Mouse (Mus musculus) thymus, postnatal 10 days (tissue): Measurements from ENCODE around the gene Smad6.

Source experiments
- DNase-seq, 2 experiments: peaks; one replicate each; pipeline ENCODE4 v3.0.0; 2021; ENCODE audit warnings: low spot score in 2 of 2

Gene Smad6

DNA sequence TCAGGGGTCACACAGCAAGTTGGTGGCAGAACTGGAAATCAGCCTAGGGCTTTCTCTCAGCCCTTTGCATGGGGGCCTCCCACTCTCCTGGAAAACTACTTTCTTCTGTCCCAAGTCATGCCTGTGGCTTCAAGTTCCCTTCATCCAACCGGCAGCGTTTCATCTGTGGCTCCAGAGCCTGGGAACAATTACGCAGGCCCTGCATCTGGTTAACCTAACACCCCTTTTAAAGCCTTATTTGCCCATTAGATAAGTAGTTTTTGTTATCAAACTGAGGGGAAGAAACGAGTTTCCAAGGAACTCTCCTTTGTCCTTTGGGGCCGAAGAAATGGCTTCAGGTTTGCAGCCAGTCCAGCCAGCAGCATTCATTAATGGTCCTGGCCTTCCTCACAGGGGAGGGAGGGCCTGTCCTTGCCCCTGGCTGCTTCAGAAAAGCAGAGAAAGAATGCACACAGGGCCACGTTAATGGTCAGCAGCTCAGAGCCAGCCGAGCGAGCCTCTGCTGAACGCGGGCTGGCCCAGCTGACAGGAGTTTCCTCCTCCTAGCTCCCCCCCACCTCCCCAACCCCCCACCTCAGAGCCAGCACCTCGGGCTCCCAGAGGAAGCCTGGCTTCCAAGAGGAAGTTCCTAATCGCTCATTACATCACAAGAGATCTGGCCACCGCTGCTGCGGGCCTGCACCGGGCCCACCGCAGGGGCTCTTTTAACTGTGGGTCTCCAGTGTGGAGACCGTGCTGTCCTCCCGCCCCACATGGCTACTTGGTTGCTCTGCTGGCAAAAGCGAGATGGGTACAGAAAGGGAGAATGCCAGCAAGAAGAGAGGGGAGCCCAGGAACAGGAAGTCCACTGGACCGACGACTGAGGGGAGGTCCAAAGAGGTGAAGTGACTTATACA is 61.7 kb downstream of the Smad6 start:
- DNase-seq: no peak

DNA sequence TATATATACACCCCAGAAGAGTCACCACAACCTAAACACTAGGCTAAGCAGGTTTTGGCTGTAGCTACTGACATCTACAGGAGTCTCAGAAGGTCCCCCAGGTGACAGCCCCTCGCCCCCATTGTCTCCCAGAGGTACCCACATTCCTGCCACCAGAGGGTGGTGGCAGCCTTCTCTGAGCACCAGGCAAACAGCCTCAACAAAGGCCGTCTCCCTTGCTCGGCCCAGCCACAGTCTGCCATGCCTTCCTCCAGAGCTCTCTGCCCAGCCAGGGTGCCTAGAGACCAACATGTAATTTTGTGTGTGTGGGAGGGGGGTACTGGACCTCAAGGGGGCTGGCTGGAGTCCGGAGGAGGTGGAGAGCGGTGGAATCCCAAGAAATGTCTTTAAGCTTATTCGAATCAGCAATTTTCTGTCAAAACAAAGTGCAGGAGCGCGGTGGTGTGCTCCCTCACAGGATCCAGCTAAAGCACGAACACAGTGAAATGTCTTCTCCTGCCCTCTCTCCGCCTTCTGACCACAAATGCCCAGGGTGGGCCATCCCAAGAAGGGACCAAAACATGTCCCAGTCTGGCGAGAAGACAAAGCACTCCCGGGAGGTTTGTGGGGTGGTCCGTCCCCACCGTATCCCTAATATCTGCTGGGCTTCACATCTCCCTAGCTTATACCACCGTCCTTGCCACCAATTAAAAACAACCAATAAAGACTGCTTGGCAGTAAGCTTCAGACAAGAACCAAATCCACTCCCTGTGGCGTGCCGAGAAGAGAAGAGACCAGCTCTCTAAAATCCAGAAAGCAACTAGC is 62.5 kb downstream of the Smad6 start:
- DNase-seq: no peak

DNA sequence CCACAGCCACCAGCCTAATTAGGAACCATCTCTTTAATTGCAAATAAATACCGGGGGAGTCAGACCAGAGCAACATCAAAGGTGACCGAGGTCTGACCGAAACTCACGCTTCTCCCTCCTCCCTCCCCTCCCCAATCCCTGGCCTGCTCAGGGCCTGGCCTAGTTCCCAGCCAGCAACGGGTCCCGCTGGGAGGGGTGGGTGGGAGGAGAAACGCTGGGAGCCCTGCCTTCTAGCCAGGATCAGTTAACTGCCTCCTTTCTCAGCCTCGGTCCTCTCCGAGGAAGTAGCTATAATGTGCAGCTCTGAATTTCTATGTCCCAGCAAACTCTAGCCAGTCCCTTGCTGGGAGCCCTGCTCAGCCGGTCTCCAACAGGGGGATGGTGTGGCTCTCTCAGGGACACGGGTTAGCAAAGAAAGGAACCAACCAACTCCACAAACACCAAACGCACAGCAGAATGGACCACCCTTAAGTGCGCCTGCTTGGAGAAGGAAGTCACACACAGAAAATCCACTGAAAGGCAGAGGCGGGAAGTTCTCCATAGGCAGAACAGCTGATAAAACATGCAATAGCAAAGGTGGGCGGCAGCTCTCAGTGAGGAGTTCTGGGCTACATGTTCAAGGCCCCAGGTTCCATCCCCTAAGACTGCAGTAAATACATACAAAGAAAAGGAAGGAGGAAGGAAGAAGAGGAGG is 63.4 kb downstream of the Smad6 start:
- DNase-seq: no peak

DNA sequence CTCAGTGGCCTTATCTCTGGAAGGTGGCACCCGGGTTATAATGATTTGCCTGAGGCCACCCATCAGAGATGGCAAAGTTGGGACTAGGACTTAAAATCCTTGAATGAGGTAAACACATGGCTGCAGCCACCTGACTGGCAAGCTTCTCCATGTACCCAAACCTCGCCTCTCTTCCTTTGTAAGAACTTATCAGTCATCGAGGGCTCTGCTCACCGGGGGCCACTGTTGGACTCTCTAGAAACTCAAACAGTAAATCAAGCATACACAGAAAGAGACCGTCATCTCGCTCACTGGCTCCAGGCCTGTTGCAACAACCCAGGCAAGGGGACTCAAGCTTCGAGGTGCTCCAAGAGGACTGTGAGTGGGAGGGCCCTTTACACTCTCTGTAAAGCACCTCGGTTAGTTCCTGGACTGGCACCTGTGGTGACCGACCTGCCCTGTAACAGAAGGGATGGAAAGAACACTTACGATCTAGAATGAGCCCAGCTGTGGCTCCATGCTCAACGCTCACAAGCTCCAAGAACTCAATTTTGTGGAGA is 64.1 kb downstream of the Smad6 start:
- no peak for DNase-seq

DNA sequence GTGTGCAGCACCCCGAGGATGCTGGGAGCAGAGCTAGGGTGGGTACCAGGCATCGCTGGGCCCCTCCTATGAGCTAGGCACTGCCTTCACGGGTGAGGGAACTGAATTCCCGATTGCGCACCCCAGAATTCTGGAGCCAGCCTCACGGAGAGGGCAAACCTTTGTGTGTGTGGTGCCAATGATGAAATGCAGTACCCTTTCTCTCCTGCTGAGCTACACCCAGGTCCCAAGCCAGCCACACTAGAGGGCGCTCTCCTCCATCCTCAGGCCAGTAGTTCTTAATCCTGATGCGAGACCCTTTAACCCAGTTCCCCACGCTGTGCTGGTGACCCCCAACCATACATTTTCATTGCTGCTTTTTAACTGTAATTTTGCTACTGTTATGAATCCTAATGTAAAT is 65.8 kb downstream of the Smad6 start:
- DNase-seq: peak; percentile 22 to 76

DNA sequence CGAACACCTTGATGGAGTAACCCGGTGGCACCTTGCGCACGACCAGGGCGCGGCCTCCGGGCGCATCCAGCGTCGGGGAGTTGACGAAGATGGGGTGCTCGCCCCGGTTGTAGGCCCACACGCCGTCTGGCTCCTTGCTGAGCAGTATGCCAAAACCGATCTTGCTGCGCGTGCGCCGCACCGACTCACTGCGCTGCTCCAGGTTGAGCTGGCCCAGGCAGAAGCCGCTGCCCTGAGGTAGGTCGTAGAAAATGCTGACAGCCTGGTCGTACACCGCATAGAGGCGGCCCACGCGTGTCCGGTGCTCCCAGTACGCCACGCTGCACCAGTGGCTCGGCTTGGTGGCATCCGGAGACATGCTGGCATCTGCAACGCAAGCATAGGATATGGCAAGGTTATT is 68.2 kb downstream of the Smad6 start:
- DNase-seq: no peak

DNA sequence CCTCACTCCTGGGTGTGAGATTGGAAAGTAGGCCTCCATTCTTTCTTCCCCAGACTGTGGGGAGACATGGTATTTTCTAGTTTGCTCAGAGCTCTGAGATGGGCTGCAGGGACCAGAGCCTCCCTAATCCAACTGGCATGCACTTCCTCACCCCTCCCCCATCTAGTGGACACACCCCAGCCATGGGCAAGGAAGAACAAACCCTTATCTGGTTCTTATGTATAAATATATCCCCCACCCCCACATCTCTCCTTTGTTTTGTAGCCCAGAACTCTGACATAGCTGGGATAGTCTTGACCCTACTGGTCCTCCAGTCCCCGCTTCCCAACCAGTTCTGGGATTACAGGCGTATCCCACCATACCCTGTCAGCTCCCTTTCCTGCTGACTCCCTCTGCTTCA is 69.3 kb downstream of the Smad6 start:
- no peak for DNase-seq

DNA sequence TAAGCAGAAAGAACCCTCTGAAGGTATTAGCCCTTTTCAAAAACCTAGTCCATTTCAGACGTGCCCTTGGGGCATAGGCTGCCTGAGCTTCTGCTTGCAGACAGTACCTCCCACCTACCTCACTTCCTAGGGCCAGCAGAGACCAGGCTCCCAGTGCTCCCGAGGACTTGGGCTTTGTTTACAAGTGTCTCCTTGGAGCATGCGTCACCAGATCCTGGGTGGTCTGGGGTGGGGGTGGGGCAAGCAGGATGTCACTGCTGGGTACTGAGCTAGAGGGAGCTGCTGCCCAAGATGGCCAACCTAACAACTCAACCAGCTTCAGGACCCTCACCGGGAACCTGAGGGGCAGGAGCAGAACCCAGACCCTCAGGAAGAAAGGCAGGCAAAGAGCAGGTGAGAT is 71.5 kb downstream of the Smad6 start:
- DNase-seq: no peak

DNA sequence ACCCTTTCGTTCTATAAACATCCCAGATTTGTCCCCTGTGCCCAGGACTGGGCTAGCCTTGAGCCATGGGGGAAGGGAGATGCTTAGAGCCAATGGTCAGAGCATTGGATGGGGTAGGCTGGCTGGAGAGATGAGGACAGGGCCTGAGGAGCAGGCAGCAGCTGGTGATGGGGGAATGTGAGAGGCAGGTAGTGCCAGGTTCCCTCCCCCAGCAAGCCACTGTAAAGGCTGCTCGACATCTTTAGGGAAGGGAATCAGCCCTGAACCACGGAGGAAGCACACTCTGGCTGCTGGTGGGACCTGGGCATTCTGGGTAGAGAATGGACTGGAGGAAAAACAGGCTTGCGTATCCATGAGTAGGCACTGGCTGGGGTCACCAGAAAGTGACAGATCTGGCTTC is 72.5 kb downstream of the Smad6 start:
- DNase-seq: no peak

DNA sequence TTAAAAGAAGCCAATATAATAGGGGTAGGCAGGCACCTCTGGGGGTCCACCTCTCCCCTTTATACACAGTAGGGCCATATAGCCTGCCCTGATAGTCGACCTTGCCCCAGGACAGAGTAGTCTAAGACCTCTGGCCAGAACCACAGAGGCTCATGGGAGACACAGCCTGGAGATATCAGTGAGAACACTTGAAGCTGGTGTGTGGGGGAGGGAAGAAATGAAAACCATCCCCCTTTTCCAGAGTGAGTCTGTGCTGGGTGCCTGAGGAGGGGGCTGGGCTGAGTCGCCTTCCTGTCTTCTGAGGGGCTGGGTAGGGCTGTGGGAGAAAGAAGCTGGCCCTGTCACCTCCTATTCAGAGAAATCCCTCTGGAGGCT is 79.3 kb downstream of the Smad6 start:
- no peak for DNase-seq

DNA sequence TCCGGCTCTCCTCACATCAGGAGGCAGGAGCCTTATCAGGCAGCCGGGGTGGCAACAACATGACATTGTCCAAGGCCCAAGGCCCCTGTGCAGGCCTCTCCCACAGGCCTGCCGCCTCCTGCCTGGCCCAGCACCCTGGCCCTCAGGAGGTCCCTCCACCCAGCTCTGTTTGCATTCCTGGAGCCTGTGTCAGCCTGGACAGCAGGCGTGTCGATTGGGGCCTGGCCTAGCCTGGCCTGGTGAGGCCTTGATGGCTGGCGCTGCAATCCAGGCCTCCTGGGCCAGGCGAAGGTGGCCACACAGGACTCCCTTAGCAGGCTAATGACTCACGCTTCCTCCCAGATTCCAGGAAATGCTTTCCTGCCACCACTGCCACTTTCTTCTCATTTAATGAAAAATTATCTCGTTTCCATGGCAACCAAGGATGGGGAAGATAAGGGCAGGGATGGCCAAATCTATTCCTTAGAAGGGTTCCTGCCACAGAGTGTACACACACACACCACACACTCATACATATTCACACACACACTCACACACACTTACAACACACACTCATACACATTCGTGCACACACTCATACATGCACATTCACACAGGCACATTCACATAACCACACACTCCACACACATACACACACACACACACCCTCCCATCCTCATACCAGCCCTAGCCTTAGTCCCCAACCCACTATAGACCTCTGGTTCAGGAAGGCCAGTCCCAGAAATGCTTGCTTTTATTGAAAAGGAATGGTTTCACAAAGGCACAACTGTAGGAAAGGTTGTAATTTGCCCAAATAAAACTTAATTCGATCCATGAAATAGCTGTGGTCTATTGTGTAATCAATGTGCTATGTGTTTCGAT is 79.9 kb downstream of the Smad6 start:
- no peak for DNase-seq

DNA sequence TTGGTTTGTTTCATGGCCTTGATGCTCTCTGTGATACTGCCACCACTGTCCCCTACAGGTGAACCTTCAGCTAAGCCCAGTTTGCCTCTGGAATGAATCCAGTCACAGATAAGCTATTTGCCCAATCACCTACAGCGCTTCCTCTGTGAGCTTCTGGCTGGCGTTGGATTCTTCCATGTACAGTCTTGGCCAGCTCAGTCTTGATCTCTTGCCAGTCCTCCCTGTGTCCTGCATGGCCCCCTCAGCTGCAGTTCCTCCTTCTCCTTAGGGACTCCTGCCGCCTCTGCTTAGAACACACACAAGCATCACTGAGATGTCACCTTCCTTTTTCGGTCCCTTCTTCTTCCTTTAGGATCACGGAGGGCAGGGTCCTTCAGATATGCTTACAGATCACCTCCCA is 85.6 kb downstream of the Smad6 start:
- DNase-seq: no peak

DNA sequence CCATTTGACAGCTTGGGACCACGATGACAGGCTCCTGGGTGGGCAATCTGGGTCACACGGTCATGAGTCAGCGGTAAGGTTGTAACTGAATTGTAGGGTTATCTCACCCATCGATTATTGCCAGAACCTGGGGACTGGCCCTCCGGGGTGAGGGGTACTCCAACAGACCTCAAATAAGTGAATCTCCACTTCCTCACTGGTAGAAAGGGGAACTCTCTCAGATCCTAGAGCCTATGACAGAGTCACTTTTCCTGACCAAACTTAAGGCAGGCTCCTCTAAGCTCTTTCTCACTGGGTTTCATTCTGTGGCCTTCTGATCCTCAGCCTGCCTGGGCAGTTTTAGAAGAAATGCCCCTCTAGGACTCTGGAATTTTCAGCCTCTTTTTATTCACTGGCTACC is 88.8 kb downstream of the Smad6 start:
- no peak for DNase-seq

DNA sequence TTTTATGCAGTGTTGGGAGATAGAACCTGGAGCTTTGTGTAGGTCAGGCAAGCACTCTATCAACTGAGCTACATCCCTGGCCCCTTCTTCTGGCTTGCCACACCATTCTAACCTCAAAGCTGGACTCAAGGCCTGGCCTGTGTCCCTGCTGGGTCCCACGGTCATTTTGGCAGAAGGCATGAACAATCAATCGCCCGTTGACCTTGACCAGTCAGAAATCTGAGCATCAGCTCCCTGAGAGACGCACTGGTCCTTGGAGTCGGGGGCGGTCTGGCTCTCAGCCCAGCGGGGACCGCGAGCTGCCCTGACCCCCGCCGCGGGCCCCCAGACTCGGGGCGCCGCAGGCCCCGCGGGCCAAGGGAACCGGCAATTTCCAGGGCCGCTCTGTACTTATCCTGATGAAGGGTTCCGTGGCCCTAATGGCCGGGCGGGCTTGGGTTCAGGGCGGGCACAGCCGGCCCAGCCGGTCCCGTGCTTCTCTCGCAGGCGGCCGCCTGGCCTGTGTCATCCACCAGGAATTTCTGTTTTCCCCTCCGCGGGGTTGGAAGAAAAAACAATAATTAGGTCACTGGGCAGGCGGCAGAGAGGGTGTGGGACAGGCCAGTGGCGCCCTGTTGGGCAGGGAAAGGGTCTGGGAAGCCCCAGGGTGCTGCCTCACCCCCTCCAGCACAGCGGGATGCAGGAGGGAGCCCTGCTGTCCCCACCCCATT is 94.4 kb downstream of the Smad6 start:
- no peak for DNase-seq

DNA sequence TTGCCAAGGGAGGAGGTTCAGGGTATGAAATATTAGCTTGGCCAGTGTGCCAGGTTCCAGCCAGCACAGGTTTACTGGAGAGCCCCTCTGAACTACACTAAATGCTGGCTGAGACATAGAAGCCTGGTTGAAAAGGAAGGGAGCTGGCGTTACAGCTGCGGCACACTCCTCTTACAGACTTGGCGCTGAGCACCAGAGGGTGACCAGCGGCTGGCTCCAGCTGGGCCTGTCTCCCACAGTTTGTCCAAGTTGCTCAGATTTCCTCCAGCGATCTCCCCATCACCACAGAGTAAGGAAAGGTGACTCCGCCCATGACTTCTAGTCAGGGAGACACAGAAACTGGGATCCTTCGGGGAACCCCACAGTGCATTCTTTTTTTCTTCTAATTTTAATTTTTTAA is 95.5 kb downstream of the Smad6 start:
- no peak for DNase-seq

DNA sequence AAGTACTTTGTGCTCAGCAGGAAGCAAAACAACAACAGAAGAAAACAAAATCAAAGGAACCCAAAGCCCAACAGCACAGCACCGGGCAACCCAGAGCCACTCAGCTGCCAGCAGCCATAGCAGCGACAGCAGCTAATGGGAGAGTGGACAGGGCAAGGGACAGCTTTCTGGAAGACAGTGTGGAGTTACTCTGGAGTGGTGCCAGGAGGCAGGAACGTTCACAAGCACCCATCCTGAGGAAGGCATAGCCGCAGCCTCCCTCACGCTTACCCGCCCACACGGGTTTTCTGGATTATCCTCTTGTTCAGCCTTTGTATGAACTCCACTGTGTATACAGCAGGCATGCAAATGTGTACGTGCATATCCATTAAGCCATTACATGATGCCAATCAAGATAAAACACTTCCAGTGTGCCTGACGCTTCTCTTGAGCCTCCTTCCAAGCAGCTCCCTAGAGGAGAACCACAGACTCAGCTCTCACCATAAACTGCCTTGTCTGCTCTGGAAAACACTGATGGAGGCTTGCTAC is 98.6 kb downstream of the Smad6 start:
- DNase-seq: no peak

DNA sequence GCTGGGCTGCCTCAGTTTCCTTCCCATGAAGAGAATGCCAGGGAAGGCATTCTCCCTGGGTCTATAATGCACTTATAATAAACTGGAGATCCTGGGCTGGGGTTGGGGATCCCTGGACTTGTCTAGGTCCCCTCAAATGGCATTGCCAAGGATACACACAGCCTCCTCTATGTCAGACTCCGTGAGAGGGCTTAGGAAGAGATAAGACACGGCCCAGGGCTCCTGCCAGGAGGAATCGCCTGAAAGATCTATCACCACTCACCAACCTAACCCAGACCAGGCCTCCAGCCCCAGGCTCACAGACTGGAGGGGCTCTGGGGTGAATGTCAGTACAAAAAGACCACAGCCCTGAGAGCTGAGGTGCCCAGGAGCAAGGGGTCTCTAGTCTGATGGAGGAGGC is 102.2 kb downstream of the Smad6 start:
- no peak for DNase-seq

DNA sequence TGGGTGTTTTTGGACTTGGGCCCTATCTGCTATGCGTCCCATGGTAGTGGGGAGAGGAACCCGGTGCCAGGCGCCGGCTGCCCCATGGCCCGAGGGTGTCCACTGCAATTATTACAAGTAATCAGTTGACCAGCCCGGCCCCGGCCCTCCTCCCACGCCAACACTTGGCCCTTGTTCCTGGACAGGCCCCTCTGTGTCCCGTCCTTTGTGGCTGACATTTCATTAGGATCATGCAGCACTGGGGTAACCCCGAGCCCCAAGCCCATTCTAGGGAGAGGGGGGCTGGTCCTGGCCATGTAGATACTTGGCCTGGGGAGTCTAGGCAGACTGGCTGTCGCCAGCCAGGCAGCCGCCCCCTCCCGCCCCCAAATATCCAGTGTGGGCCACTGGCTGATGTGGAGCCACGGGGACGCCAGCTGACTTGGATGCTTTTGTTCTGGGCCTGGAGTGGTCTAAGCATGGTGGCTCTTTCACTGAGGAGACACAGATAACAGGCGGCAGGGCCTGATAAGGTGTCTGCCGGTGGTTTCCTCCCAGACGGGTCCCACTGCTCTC is 102.8 kb downstream of the Smad6 start:
- no peak for DNase-seq

DNA sequence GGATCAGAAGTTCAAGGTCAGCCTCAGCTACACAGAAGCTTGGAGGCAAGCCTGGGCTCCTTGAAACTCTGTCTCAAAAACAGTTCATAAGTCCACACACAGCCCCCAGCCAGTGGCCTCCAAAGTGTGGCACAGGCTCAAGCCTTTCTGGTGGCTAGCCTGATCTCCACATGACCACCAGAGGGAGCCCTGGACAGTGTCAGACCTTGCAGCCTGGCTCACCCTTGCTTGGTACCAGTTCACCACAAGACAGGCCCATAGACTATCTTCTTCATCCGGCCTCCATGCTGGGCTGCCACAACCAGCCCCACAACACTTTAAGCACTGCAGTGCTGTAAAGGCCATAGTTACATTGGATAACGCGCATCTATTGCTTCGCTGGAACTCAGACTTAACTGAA is 103.6 kb downstream of the Smad6 start:
- DNase-seq: peak; percentile 15 to 66

DNA sequence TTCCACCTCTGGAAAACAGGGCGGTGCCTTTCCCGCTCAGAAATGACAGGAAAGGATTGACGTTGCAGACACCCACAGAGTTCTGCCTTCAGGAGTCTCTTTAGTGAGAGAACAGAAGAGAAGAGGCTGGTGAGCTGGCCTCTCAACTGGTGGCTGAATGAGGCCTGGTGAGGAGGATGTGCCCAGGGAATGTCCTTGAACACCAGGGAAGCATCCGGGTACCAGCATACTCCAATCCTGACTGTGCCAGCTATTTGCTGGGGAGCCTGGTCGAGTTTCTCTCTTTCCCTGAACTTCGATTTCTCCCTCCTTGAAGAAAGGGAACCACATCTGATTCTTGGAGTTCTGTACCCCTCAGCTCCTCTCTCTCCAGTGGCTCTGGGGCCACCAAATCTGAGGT is 105.4 kb downstream of the Smad6 start:
- no peak for DNase-seq
